Mouse (Mus musculus) liver, postnatal 0 days (tissue): ENCODE measurements at regions not wholly inside any gene's neighbourhood (a gene's known extent, or its start where the extent isn't known, plus 50 kb on each side); places are given as distances from the start of the nearest gene placed in this dataset.

Source experiments
- ATAC-seq: fragments of 200-750 bp; cut with Nextera tagmentation; 2 replicates; pipeline ENCODE4 v1.8.0; 2017; ENCODE audit warnings: mild to moderate bottlenecking, moderate library complexity
- DNase-seq: peaks from one replicate; pipeline ENCODE4 v3.0.0-alpha.2; 2016
- H3K27ac ChIP-seq: fragments of 300-500 bp; sonication (generic); 2 replicates; pipeline ENCODE4 v1.5.1; 2014; ENCODE audit warnings: antibody characterized with exemption, moderate library complexity, mild to moderate bottlenecking, low read depth
- H3K27me3 ChIP-seq: fragments of 300-500 bp; sonication (generic); 2 replicates; pipeline ENCODE4 v1.6.1; 2014; ENCODE audit warnings: low read length, control low read depth, mixed read lengths; ENCODE audit not compliant: insufficient read depth
- H3K36me3 ChIP-seq: fragments of 300-500 bp; sonication (generic); replicated peaks from 2 replicates; pipeline ENCODE4 v1.6.1; 2014; ENCODE audit warnings: mild to moderate bottlenecking, control low read depth, low read length, moderate library complexity, mixed read lengths; ENCODE audit not compliant: insufficient read depth
- H3K4me1 ChIP-seq: fragments of 300-500 bp; sonication (generic); 2 replicates; pipeline ENCODE4 v1.6.1; 2014; ENCODE audit warnings: antibody characterized with exemption, mild to moderate bottlenecking, control low read depth; ENCODE audit not compliant: insufficient read depth
- H3K4me2 ChIP-seq: fragments of 300-500 bp; sonication (generic); 2 replicates; pipeline ENCODE4 v1.6.1; 2014; ENCODE audit warnings: low read depth, mild to moderate bottlenecking, low read length, moderate library complexity, mixed read lengths
- H3K4me3 ChIP-seq: fragments of 300-500 bp; sonication (generic); 2 replicates; pipeline ENCODE4 v1.5.1; 2014; ENCODE audit warnings: low read depth, low read length
- H3K9ac ChIP-seq: fragments of 300-500 bp; sonication (generic); replicated peaks from 2 replicates; pipeline ENCODE4 v1.6.1; 2014; ENCODE audit warnings: mild to moderate bottlenecking, moderate library complexity
- H3K9me3 ChIP-seq: fragments of 300-500 bp; sonication (generic); 2 replicates; pipeline ENCODE4 v1.6.1; 2016; ENCODE audit warnings: mild to moderate bottlenecking, control low read depth, low read length, mixed read lengths
- CTCF ChIP-seq: sonication (generic); IDR thresholded peaks from 2 replicates; pipeline ENCODE4 v1.5.1; 2016; ENCODE audit warnings: antibody characterized with exemption, low read depth
- EP300 ChIP-seq: IDR thresholded peaks from 2 replicates; pipeline ENCODE4 v1.6.1; 2016; ENCODE audit warnings: antibody characterized with exemption, low read depth, mild to moderate bottlenecking
- WGBS: fragments of 180-500 bp; shearing (Covaris S2); extraction: QIAGEN DNeasy Blood & Tissue Kit; methylation state at CpG from one replicate; pipeline ENCODE4 v1.1.7; 2014; ENCODE audit not compliant: insufficient replicate concordance; 5-methylcytosine and 5-hydroxymethylcytosine counted together

DNA sequence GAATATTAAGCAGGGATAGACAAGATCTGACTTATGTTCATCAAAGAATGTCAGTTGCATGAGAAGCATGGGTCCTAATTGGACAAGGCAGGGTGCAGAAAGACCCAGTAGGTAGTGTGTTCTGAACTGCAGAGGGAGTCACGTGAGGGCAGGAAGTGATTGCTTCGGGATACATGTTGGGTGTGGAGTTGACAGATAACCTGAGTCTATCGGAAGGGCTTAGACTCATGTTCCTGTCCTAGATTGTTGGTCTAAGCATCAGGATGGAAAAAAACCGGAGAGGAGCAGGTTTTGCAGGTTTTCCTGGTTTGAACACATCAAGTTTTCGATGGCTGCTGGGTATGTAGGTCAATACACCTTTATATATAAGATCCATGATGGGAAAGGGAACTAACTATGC, 101.8 kb upstream of the Tab2 start:
- Histone ChIP-seq H3K36me3 (no peaks in the 10 kb centered on the region), H3K27me3 (no peaks in the 10 kb centered on the region), H3K4me1 (no peaks in the 10 kb centered on the region), H3K4me2 (no peak overlapping the region), H3K9ac (no peak overlapping the region), H3K27ac (no peak overlapping the region), H3K9me3 (no peaks in the 10 kb centered on the region), H3K4me3 (no peak overlapping the region)
- no peak for DNase-seq
- TF ChIP-seq EP300: no peak
- TF ChIP-seq CTCF: no peak
- 68% methylated on average over 5 of the region's 5 CpGs for WGBS
- no peak for ATAC-seq

- ATAC-seq: no peak
- H3K4me2 ChIP-seq: no peak overlapping the region
- DNase-seq: no peak
- TF ChIP-seq EP300: no peak
- no peak for TF ChIP-seq CTCF
- H3K27ac ChIP-seq: no peak overlapping the region
- no peak overlapping the region for H3K9ac ChIP-seq
- H3K4me1 ChIP-seq: no peaks in the 10 kb centered on the region
- H3K9me3 ChIP-seq: no peaks in the 10 kb centered on the region
- WGBS: 40% methylated on average over 6 of the region's 6 CpGs
- H3K36me3 ChIP-seq: no peaks in the 10 kb centered on the region
- H3K27me3 ChIP-seq: no peaks in the 10 kb centered on the region
- H3K4me3 ChIP-seq: no peak overlapping the region
Measured at GRCm38 (mm10) chr10:8055293-8055692, 99.3 kb upstream of the Tab2 start.

GRCm38 (mm10) chr10:8043416-8044163, 87.6 kb upstream of the Tab2 start:
- DNase-seq: no peak
- H3K4me1 ChIP-seq: 0 out of 2 replicates have a peak, but pooled peaks cover 3% of the 10 kb centered on the region
- no peak overlapping the region for H3K4me2 ChIP-seq
- H3K36me3 ChIP-seq: no peaks in the 10 kb centered on the region
- ATAC-seq: peak; percentile 81
- peak; percentile 41; the same call in 1 of the 2 replicates for TF ChIP-seq EP300
- TF ChIP-seq CTCF: no peak
- H3K9me3 ChIP-seq: no peaks in the 10 kb centered on the region
- no peak overlapping the region for H3K4me3 ChIP-seq
- H3K9ac ChIP-seq: no peak overlapping the region
- WGBS: 78% methylated on average over 3 of the region's 3 CpGs
- H3K27me3 ChIP-seq: no peaks in the 10 kb centered on the region
- H3K27ac ChIP-seq: no peak overlapping the region

- Histone ChIP-seq H3K27ac (no peak overlapping the region), H3K4me1 (peaks cover 6% of the 10 kb centered on the region; the same call in 1 of the 2 replicates), H3K9me3 (no peaks in the 10 kb centered on the region), H3K9ac (no peak overlapping the region), H3K27me3 (no peaks in the 10 kb centered on the region), H3K36me3 (no peaks in the 10 kb centered on the region), H3K4me3 (no peak overlapping the region), H3K4me2 (no peak overlapping the region)
- TF ChIP-seq CTCF: no peak
- no peak for TF ChIP-seq EP300
- DNase-seq (no peak), ATAC-seq (no peak)
- WGBS: 73% methylated on average over 6 of the region's 6 CpGs
Measured at GRCm38 (mm10) chr10:8042306-8042705, 86.3 kb upstream of the Tab2 start.

DNA sequence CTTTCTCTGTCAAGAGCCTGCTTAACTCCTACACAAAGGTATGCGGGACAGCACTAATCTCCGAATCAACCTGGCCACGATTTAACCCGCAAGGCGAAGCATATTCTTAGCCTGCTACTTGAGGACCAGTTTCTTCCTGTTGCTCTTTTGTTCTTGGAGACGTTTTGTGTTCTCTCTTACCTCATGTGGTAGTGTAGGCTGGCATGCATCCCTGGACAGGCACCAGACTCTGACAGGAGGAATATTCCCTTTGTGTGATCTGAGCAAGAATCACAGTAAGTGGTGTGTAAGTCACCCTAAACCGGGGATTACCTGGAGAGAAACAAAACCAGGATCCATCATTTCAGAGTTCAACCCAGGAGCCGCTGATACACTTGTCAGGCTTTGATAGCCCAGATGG, 85.8 kb upstream of the Tab2 start:
- Histone ChIP-seq H3K27ac (no peak overlapping the region), H3K9ac (no peak overlapping the region), H3K4me1 (peaks cover 6% of the 10 kb centered on the region; the same call in 1 of the 2 replicates), H3K36me3 (no peaks in the 10 kb centered on the region), H3K27me3 (no peaks in the 10 kb centered on the region), H3K4me3 (no peak overlapping the region), H3K9me3 (no peaks in the 10 kb centered on the region), H3K4me2 (no peak overlapping the region)
- ATAC-seq (no peak), DNase-seq (no peak)
- no peak for TF ChIP-seq CTCF
- no peak for TF ChIP-seq EP300
- WGBS: 71% methylated on average over 8 of the region's 8 CpGs

DNA sequence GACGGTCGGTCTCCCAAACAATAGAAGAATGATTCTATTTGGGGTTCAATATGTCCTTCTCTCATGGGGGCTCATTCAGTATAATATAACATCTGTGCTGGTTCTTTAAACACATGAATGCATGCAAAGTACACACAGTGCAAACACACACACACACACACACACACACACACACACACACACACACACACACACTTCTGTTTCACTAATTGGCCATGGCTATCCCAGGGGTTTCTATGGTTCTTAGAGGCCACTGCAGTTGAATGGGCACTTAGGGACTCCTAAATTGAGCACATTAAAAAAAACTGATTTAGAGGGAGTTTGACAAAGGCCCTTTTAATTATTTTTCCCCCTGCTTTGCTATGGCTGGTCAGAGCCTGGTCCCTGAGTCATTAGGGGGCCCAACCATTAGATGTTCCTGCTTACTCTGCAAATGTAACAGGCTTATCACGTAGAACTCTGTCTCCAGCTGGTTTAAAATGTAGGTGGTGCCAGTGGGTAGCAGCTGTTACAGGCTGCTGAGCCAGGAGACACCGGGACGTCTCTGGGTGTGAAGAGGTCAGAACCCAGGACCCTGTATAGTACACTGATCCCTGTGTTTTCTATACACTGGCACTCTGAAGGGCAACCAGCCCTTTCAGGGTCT, 82.1 kb upstream of the Tab2 start:
- 36% methylated on average over 5 of the region's 5 CpGs for WGBS
- H3K4me2 ChIP-seq: peak overlapping the region; percentile 53

More for the DNA sequence above, 82.1 kb upstream of the Tab2 start:
- Histone ChIP-seq H3K27ac (no peak overlapping the region), H3K27me3 (no peaks in the 10 kb centered on the region), H3K9ac (no peak overlapping the region), H3K36me3 (no peaks in the 10 kb centered on the region), H3K4me3 (no peak overlapping the region), H3K4me1 (peaks cover 2% of the 10 kb centered on the region; the same call in 1 of the 2 replicates), H3K9me3 (no peaks in the 10 kb centered on the region)
- DNase-seq (no peak), ATAC-seq (peak; percentile 56)
- TF ChIP-seq CTCF (no peak), EP300 (no peak)
